Mouse (Mus musculus) CH12.LX (cell line): ENCODE results near the gene Ulk1. TPM values are rescaled to one million over a fixed set of nuclear protein-coding genes. Genes with fewer than 3 reads are reported as not detected.
A peak's percentile ranks its signal among the peaks of the same experiment; 100 is the strongest.

Source experiments
- DNase-seq: peaks from one replicate; pipeline ENCODE4 v3.0.0-alpha.2; 2013; ENCODE audit errors: extremely low read depth
- H3K27ac ChIP-seq: 2 replicates; pipeline ENCODE4 v1.5.1; 2012; ENCODE audit warnings: low read depth, mild to moderate bottlenecking, control low read depth, moderate library complexity; ENCODE audit not compliant: insufficient read depth
- H3K27me3 ChIP-seq: replicated peaks from 2 replicates; pipeline ENCODE3; 2012; ENCODE audit warnings: inconsistent platforms
- H3K36me3 ChIP-seq, 2 experiments: replicated peaks in 1 of 2; 2 replicates each; pipeline versions ENCODE3 to v1.6.1; 2012; ENCODE audit warnings: inconsistent platforms in 1 of 2, low read length in 1 of 2, mild to moderate bottlenecking in 1 of 2, mixed read lengths in 1 of 2, moderate library complexity in 1 of 2; ENCODE audit not compliant: control insufficient read depth in 1 of 2, insufficient read depth in 1 of 2
- H3K4me1 ChIP-seq, 2 experiments: 2 replicates each; pipeline ENCODE4 v1.6.1; 2012; ENCODE audit warnings: inconsistent platforms in 1 of 2, moderate library complexity in 1 of 2; ENCODE audit not compliant: insufficient read depth in 2 of 2, control insufficient read depth in 1 of 2
- H3K4me2 ChIP-seq: 2 replicates; pipeline ENCODE4 v1.6.1; 2012; ENCODE audit warnings: low read depth, mild to moderate bottlenecking, control low read depth; ENCODE audit not compliant: poor library complexity, insufficient read depth, severe bottlenecking
- H3K4me3 ChIP-seq, 3 experiments: fragments of 150-350 bp in 1 of 3; sonication (generic) in 1 of 3; replicated peaks in 1 of 3; 2 replicates each; pipeline versions ENCODE3 to v1.5.1; 2011 to 2012; ENCODE audit warnings: low read depth in 2 of 3, low read length in 2 of 3, mild to moderate bottlenecking in 2 of 3, moderate library complexity in 2 of 3, control low read depth in 1 of 3, improper control_type of control experiment in 1 of 3, inconsistent platforms in 1 of 3, mixed read lengths in 1 of 3; ENCODE audit not compliant: poor library complexity in 1 of 3
- H3K79me2 ChIP-seq: replicated peaks from 2 replicates; pipeline ENCODE4 v1.6.1; 2012; ENCODE audit warnings: mild to moderate bottlenecking, moderate library complexity; ENCODE audit not compliant: control insufficient read depth, poor library complexity, insufficient read depth, severe bottlenecking; ENCODE audit errors: extremely low read depth
- H3K9ac ChIP-seq: 2 replicates; pipeline ENCODE4 v1.6.1; 2012; ENCODE audit warnings: low read depth, mild to moderate bottlenecking, control low read depth, moderate library complexity; ENCODE audit not compliant: insufficient read depth
- H3K9me3 ChIP-seq: replicated peaks from 2 replicates; pipeline ENCODE3; 2012; ENCODE audit warnings: low read length, inconsistent platforms, mixed read lengths
- BHLHE40 ChIP-seq: IDR thresholded peaks from 2 replicates; pipeline ENCODE4 v1.6.1; 2011; ENCODE audit warnings: mild to moderate bottlenecking, low read depth, low read length, improper control_type of control experiment
- CHD1 ChIP-seq: IDR thresholded peaks from 2 replicates; pipeline ENCODE4 v1.6.1; 2012; ENCODE audit warnings: low read depth, low read length, improper control_type of control experiment, inconsistent platforms
- CHD2 ChIP-seq: IDR thresholded peaks from 2 replicates; pipeline ENCODE4 v1.6.1; 2011; ENCODE audit warnings: low read length, improper control_type of control experiment
- CTCF ChIP-seq, 2 experiments: IDR thresholded peaks in 1 of 2; conservative IDR thresholded peaks in 1 of 2; 2 replicates each; pipeline ENCODE4 v1.5.1; 2011 to 2012; ENCODE audit warnings: low read depth in 2 of 2, low read length in 2 of 2, improper control_type of control experiment in 1 of 2, inconsistent platforms in 1 of 2, mild to moderate bottlenecking in 1 of 2, moderate library complexity in 1 of 2
- E2F4 ChIP-seq: IDR thresholded peaks from 2 replicates; pipeline ENCODE4 v1.6.1; 2011; ENCODE audit warnings: low read depth, low read length, improper control_type of control experiment; ENCODE audit not compliant: insufficient replicate concordance
- ELF1 ChIP-seq: IDR thresholded peaks from 2 replicates; pipeline ENCODE4 v1.6.1; 2014; ENCODE audit warnings: low read depth, mild to moderate bottlenecking, inconsistent platforms, low read length, improper control_type of control experiment
- EP300 ChIP-seq: IDR thresholded peaks from 2 replicates; pipeline ENCODE4 v1.6.1; 2011; ENCODE audit warnings: low read length, improper control_type of control experiment
- ETS1 ChIP-seq: conservative IDR thresholded peaks from 2 replicates; pipeline ENCODE4 v1.6.1; 2012; ENCODE audit warnings: low read depth, mild to moderate bottlenecking, inconsistent platforms, low read length, improper control_type of control experiment, moderate library complexity
- GABPA ChIP-seq: IDR thresholded peaks from 2 replicates; pipeline ENCODE4 v1.6.1; 2012; ENCODE audit warnings: low read depth, low read length, improper control_type of control experiment, inconsistent platforms; ENCODE audit not compliant: insufficient replicate concordance
- IRF4 ChIP-seq: IDR thresholded peaks from 2 replicates; pipeline ENCODE4 v1.6.1; 2014; ENCODE audit warnings: low read depth, mild to moderate bottlenecking, inconsistent platforms, low read length, improper control_type of control experiment
- JUN ChIP-seq: IDR thresholded peaks from 2 replicates; pipeline ENCODE4 v1.6.1; 2011; ENCODE audit warnings: low read depth, mild to moderate bottlenecking, low read length, improper control_type of control experiment, moderate library complexity; ENCODE audit not compliant: insufficient read depth
- JUND ChIP-seq: conservative IDR thresholded peaks from 2 replicates; pipeline ENCODE4 v1.6.1; 2011; ENCODE audit warnings: low read depth, low read length, improper control_type of control experiment
- MAX ChIP-seq: IDR thresholded peaks from 2 replicates; pipeline ENCODE4 v1.6.1; 2011; ENCODE audit warnings: low read length, improper control_type of control experiment
- MAZ ChIP-seq: IDR thresholded peaks from 2 replicates; pipeline ENCODE4 v1.6.1; 2012; ENCODE audit warnings: low read depth, mild to moderate bottlenecking, inconsistent platforms, low read length, improper control_type of control experiment, moderate library complexity
- MEF2A ChIP-seq: IDR thresholded peaks from 2 replicates; pipeline ENCODE4 v1.6.1; 2014; ENCODE audit warnings: low read depth, mild to moderate bottlenecking, inconsistent platforms, low read length, improper control_type of control experiment, borderline replicate concordance
- MXI1 ChIP-seq: IDR thresholded peaks from 2 replicates; pipeline ENCODE4 v1.6.1; 2011; ENCODE audit warnings: mild to moderate bottlenecking, low read depth, low read length, improper control_type of control experiment
- MYC ChIP-seq: IDR thresholded peaks from 2 replicates; pipeline ENCODE4 v1.6.1; 2011; ENCODE audit warnings: low read depth, mild to moderate bottlenecking, improper control_type of control experiment, low read length
- NELFE ChIP-seq: IDR thresholded peaks from 2 replicates; pipeline ENCODE4 v1.6.1; 2011; ENCODE audit warnings: low read depth, low read length, improper control_type of control experiment
- NRF1 ChIP-seq: IDR thresholded peaks from 2 replicates; pipeline ENCODE4 v1.6.1; 2014; ENCODE audit warnings: low read depth, mild to moderate bottlenecking, inconsistent platforms, low read length, improper control_type of control experiment, moderate library complexity
- PAX5 ChIP-seq: IDR thresholded peaks from 2 replicates; pipeline ENCODE4 v1.6.1; 2012; ENCODE audit warnings: low read length, inconsistent platforms, mixed read lengths
- POLR2A ChIP-seq: IDR thresholded peaks from 2 replicates; pipeline ENCODE4 v1.6.1; 2011; ENCODE audit warnings: low read depth, mild to moderate bottlenecking, improper control_type of control experiment, low read length
- RAD21 ChIP-seq: IDR thresholded peaks from 2 replicates; pipeline ENCODE4 v1.6.1; 2011; ENCODE audit warnings: low read depth, mild to moderate bottlenecking, low read length, improper control_type of control experiment, moderate library complexity
- RCOR1 ChIP-seq: conservative IDR thresholded peaks from 2 replicates; pipeline ENCODE4 v1.6.1; 2012; ENCODE audit warnings: low read depth, mild to moderate bottlenecking, inconsistent platforms, low read length, improper control_type of control experiment
- SIN3A ChIP-seq: IDR thresholded peaks from 2 replicates; pipeline ENCODE4 v1.6.1; 2012; ENCODE audit warnings: low read length, improper control_type of control experiment, inconsistent platforms
- SMC3 ChIP-seq: IDR thresholded peaks from 2 replicates; pipeline ENCODE4 v1.6.1; 2011; ENCODE audit warnings: low read depth, low read length, improper control_type of control experiment
- TCF12 ChIP-seq: IDR thresholded peaks from 2 replicates; pipeline ENCODE4 v1.6.1; 2014; ENCODE audit warnings: low read depth, mild to moderate bottlenecking, inconsistent platforms, low read length, improper control_type of control experiment
- UBTF ChIP-seq: IDR thresholded peaks from 2 replicates; pipeline ENCODE4 v1.6.1; 2012; ENCODE audit warnings: low read depth, mild to moderate bottlenecking, inconsistent platforms, low read length, improper control_type of control experiment, moderate library complexity
- USF1 ChIP-seq: IDR thresholded peaks from 2 replicates; pipeline ENCODE4 v1.6.1; 2014; ENCODE audit warnings: low read depth, mild to moderate bottlenecking, inconsistent platforms, low read length, improper control_type of control experiment
- USF2 ChIP-seq: conservative IDR thresholded peaks from 2 replicates; pipeline ENCODE4 v1.6.1; 2011; ENCODE audit warnings: low read depth, low read length, improper control_type of control experiment
- ZC3H11A ChIP-seq: IDR thresholded peaks from 2 replicates; pipeline ENCODE4 v1.6.1; 2012; ENCODE audit warnings: low read depth, mild to moderate bottlenecking, inconsistent platforms, low read length, improper control_type of control experiment
- ZMIZ1 ChIP-seq: IDR thresholded peaks from 2 replicates; pipeline ENCODE4 v1.6.1; 2012; ENCODE audit warnings: low read depth, mild to moderate bottlenecking, inconsistent platforms, low read length, improper control_type of control experiment
- ZNF384 ChIP-seq: IDR thresholded peaks from 2 replicates; pipeline ENCODE4 v1.6.1; 2012; ENCODE audit warnings: low read depth, low read length, improper control_type of control experiment, inconsistent platforms
- dilution Hi-C: fragments of 300-500 bp; cut with MboI; formaldehyde crosslinking; loops from 2 replicates; pipeline ENCODE4 v1.14.3; 2020; ENCODE audit warnings: low sequenced_read_pairs; ENCODE audit not compliant: extremely low pct_unique_long_range_greater_than_20kb, extremely low pct_ligation_motif_present
- in situ Hi-C: fragments of 300-500 bp; cut with MboI; formaldehyde crosslinking; loops from 3 replicates; pipeline ENCODE4 v1.14.3; 2019; ENCODE audit warnings: low sequenced_read_pairs, low pct_ligation_motif_present, low pct_unique_long_range_greater_than_20kb, mixed read lengths
- polyA plus RNA-seq: library from polyadenylated mRNA; unstranded; fragments of >175 nt; gene quantifications from 2 replicates; pipeline ENCODE4 v1.2.1, GENCODE M21; 2012; ENCODE audit warnings: low read depth; ENCODE audit not compliant: insufficient read length
- total RNA-seq, 2 experiments: library from RNA; depleted of rRNA; stranded (reverse); fragments of 300-350 nt in 1 of 2; fragments of >200 nt in 1 of 2; gene quantifications; 2 replicates each; pipeline ENCODE4 v1.2.3; 2012 to 2014

The Ulk1 gene
- total and polyA plus RNA-seq, 3 experiments: 2.7 to 13.6 (median 8.4) TPM

DNA sequence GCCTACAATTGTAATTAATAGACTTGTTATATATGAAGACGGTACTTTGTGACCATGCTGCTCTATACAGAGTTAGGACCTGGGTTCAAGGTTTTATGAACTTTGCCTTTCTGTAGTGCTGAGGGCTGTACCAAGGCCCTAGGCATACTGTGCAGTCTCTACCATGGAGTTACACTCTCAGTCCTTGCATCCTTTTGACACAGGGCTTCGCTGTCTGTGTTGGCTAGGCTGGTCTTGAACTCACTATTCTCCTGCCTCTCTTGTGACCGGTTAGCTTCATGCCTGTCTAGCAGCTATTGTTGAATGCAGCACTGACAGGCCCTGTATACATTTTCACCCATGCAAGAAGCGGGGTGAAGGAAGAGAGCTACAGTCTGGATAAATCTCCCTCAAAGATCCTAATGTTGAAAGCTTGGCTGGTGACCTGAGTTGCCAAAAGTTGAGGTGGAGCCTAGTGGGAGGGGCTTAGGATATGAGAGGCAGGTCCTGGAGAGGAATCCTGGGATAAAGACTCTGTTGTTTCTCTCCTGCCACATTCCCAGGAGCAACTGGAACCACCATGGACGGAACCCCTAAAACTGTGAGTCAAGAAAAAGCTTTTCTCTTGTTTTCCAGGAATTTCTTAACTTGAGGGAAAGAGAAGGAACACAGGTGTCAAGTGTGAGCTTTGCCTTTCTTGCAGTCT lies 21.3 kb upstream of the Ulk1 start:
- Histone ChIP-seq H3K4me3 (no peak overlapping the region), H3K79me2 (no peaks in the 10 kb centered on the region), H3K4me1 (peaks cover 0 to 7% of the 10 kb centered on the region in 2 experiments; a peak in 2 of 4 replicates), H3K9me3 (no peaks in the 10 kb centered on the region), H3K27ac (no peak overlapping the region), H3K27me3 (no peaks in the 10 kb centered on the region), H3K4me2 (no peak overlapping the region), H3K36me3 (peaks cover 16 to 68% of the 10 kb centered on the region in 2 experiments), H3K9ac (no peak overlapping the region)
- TF ChIP-seq JUN: no peak
- no peak for TF ChIP-seq IRF4
- TF ChIP-seq RCOR1: no peak
- TF ChIP-seq SIN3A: no peak
- TF ChIP-seq MEF2A: no peak
- TF ChIP-seq ZC3H11A: no peak
- no peak for TF ChIP-seq PAX5
- TF ChIP-seq GABPA: no peak
- no peak for TF ChIP-seq USF1
- TF ChIP-seq JUND: no peak
- DNase-seq: no peak
- in situ Hi-C loops (no loop called here), dilution Hi-C loops (no loop called here)

DNA sequence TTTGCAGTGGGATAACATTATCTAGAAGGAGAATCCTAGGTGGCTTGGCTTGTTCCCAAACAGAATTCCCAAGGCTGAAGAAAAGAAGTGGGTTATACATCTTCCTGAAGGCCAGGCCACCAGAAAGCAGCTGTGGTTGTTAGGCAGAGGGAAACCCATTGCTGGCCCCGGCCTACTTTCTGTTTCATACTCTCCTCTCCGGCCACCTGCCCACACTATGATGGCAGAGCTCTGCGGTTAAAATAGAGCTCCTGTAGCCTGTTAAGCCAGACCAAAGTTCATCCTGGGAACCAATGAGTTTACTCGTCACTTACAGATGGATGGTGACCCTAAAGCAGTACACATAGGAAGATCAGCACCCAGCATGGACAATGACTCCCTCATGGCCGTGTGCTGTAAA lies 17.7 kb upstream of the Ulk1 start:
- Histone ChIP-seq H3K4me1 (peaks cover 0 to 7% of the 10 kb centered on the region in 2 experiments; a peak in 2 of 4 replicates), H3K9me3 (no peaks in the 10 kb centered on the region), H3K79me2 (no peaks in the 10 kb centered on the region), H3K4me3 (no peak overlapping the region), H3K9ac (no peak overlapping the region), H3K36me3 (peaks cover 8 to 39% of the 10 kb centered on the region in 2 experiments), H3K4me2 (peak overlapping the region; percentile 30; the same call in 1 of the 2 replicates), H3K27ac (no peak overlapping the region), H3K27me3 (no peaks in the 10 kb centered on the region)
- dilution Hi-C loops (no loop called here), in situ Hi-C loops (no loop called here)
- DNase-seq: no peak
- TF ChIP-seq POLR2A (no peak), MAZ (no peak), ZC3H11A (no peak), NELFE (no peak), CHD2 (no peak), MEF2A (no peak), PAX5 (no peak), SMC3 (no peak), ELF1 (no peak), NRF1 (no peak), ETS1 (0 out of 2 replicates have a peak, but pooled peaks have one; percentile 34), USF1 (no peak), MXI1 (no peak), RAD21 (no peak), MAX (no peak), E2F4 (no peak), EP300 (peak; percentile 55), TCF12 (peak; percentile 75), USF2 (no peak), RCOR1 (0 out of 2 replicates have a peak, but pooled peaks have one; percentile 39), MYC (no peak), GABPA (no peak), ZMIZ1 (no peak), BHLHE40 (no peak), UBTF (no peak), SIN3A (no peak), ZNF384 (0 out of 2 replicates have a peak, but pooled peaks have one; percentile 57), CHD1 (no peak), CTCF (conservative IDR thresholded peaks at IDR 0.05 in 1 of 2, IDR thresholded peaks at IDR 0.05 in 1 of 2; ENCODE audit: low read depth in 2 of 2, low read length in 2 of 2) (no peak)
